Mouse (Mus musculus): Measurements from ENCODE around the gene Dpf3. TPM values are rescaled to one million over a fixed set of nuclear protein-coding genes. Genes with fewer than 3 reads are reported as not detected.
A peak's percentile ranks its signal among the peaks of the same experiment; 100 is the strongest.

The Dpf3 gene
- 23.2 and 25.1 TPM in 2 replicates for polyA plus RNA-seq (2014; fragmentation: Nextera tagmentation; extraction: Ambion mirVana)

DNA sequence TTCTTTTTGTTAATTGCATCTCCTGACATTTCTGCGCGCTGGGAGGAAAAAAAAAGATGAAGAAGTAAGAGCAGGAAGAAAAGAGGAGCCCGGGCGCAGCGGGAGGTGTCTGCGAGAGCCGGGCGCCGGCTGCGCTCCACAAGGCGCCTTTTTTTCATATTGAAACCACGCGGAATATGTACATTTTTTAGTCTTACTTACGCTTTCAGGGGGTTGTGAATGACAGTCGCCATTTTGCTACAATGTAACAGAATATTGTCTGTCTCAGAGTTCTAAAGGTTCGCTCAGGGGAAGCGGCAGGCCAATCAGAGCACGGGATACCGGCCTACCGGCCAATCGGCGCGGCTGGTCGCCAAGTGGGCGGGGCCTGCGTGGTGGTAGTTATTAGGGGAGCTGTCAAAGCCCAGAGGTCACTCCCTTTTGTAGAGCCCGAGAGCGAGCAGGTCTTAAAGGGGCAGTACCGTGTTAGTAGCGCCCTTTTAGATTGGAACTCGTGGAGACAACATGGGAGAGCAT is at the start of gene Dpf3:
TSS of gene Dpf3 (minus strand) at position 241 of the 516 bp plus-strand sequence.
- Histone ChIP-seq H3K4me3 (ENCODE audit: control insufficient read depth in 1 of 2, insufficient read depth in 1 of 2, low read depth in 1 of 2, low read length in 2 of 2) (peak within 1 kb of the TSS; percentile 80 to 98), H3K27ac (replicated peaks in 1 of 2; ENCODE audit: control insufficient read depth in 1 of 2, insufficient read depth in 1 of 2, low read depth in 2 of 2, low read length in 2 of 2) (peak within 1 kb of the TSS; percentile 88 to 92), H3K27me3 (ENCODE audit: control insufficient read depth, insufficient read depth, low read length) (no peaks in the 10 kb centered on the region), H3K36me3 (ENCODE audit: control insufficient read depth, insufficient read depth, low read length) (no peaks in the 10 kb centered on the region), H3K4me1 (ENCODE audit: control insufficient read depth in 2 of 2, insufficient read depth in 2 of 2, low read length in 2 of 2) (peaks cover 11 to 34% of the 10 kb centered on the region in 2 experiments), H3K4me2 (ENCODE audit: low read length) (peak within 1 kb of the TSS; percentile 80), H3K9me3 (ENCODE audit: control insufficient read depth, low read length) (peaks cover 5% of the 10 kb centered on the region), H3K9ac (ENCODE audit: low read length) (peak within 1 kb of the TSS; percentile 93)
- under 1% methylated on average over 31 of the region's 31 CpGs for WGBS
- ATAC-seq (ENCODE audit: insufficient number of reproducible peaks, insufficient read depth, low FRiP score, low read depth), result peak; percentile 92

DNA sequence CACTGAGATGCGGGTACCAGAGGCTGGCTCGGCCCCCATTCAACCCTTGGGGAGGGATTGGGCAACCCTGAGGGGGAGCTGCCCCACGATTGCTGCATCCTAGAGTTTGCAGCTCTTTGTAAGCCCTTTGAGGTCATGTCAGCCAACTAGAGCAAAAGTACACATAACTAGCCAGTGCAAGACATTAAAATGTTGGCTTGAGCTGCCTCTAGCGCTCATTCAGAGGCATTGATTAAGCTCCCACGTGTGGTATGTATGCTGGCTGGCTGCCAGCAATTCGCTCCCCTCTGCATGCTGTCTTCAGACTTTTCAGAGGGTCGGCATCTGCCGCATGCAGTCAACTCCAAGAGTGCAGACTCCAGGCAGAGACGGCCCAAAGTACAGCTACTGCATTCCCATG is 48.5 kb upstream of the Dpf3 start:
- no peak for ATAC-seq (ENCODE audit: insufficient number of reproducible peaks, insufficient read depth, low FRiP score, low read depth)
- Histone ChIP-seq H3K36me3 (ENCODE audit: control insufficient read depth, insufficient read depth, low read length) (peaks cover 76% of the 10 kb centered on the region), H3K4me2 (ENCODE audit: low read length) (no peak overlapping the region), H3K27me3 (ENCODE audit: control insufficient read depth, insufficient read depth, low read length) (no peaks in the 10 kb centered on the region), H3K9ac (ENCODE audit: low read length) (no peak overlapping the region), H3K4me3 (ENCODE audit: control insufficient read depth in 1 of 2, insufficient read depth in 1 of 2, low read depth in 1 of 2, low read length in 2 of 2) (no peak overlapping the region), H3K4me1 (ENCODE audit: control insufficient read depth in 2 of 2, insufficient read depth in 2 of 2, low read length in 2 of 2) (peaks cover 0 to 6% of the 10 kb centered on the region in 2 experiments; a peak in 1 of 4 replicates), H3K9me3 (ENCODE audit: control insufficient read depth, low read length) (no peaks in the 10 kb centered on the region), H3K27ac (replicated peaks in 1 of 2; ENCODE audit: control insufficient read depth in 1 of 2, insufficient read depth in 1 of 2, low read depth in 2 of 2, low read length in 2 of 2) (no peak overlapping the region)
- 45% methylated on average over 9 of the region's 9 CpGs for WGBS

- H3K9me3 ChIP-seq (ENCODE audit: control insufficient read depth, low read length), result no peaks in the 10 kb centered on the region
- H3K4me3 ChIP-seq (ENCODE audit: control insufficient read depth in 1 of 2, insufficient read depth in 1 of 2, low read depth in 1 of 2, low read length in 2 of 2), result no peak overlapping the region
- no peak overlapping the region for H3K27ac ChIP-seq (replicated peaks in 1 of 2; ENCODE audit: control insufficient read depth in 1 of 2, insufficient read depth in 1 of 2, low read depth in 2 of 2, low read length in 2 of 2)
- no peak overlapping the region for H3K9ac ChIP-seq (ENCODE audit: low read length)
- H3K4me2 ChIP-seq (ENCODE audit: low read length), result no peak overlapping the region
- 83% methylated on average over 11 of the region's 11 CpGs for whole genome bisulfite sequencing
- no peaks in the 10 kb centered on the region for H3K27me3 ChIP-seq (ENCODE audit: control insufficient read depth, insufficient read depth, low read length)
- ATAC-seq (ENCODE audit: insufficient number of reproducible peaks, insufficient read depth, low FRiP score, low read depth), result no peak
- peaks cover 76% of the 10 kb centered on the region for H3K36me3 ChIP-seq (ENCODE audit: control insufficient read depth, insufficient read depth, low read length)
- H3K4me1 ChIP-seq (ENCODE audit: control insufficient read depth in 2 of 2, insufficient read depth in 2 of 2, low read length in 2 of 2), result peaks cover 0 to 6% of the 10 kb centered on the region in 2 experiments; a peak in 1 of 4 replicates
Observed at GRCm38 (mm10) chr12:83535428-83535827, 47.9 kb upstream of the Dpf3 start.

- Histone ChIP-seq H3K27me3 (ENCODE audit: control insufficient read depth, insufficient read depth, low read length) (no peaks in the 10 kb centered on the region), H3K4me1 (ENCODE audit: control insufficient read depth in 2 of 2, insufficient read depth in 2 of 2, low read length in 2 of 2) (peaks cover 0 to 6% of the 10 kb centered on the region in 2 experiments; a peak in 1 of 4 replicates), H3K36me3 (ENCODE audit: control insufficient read depth, insufficient read depth, low read length) (peaks cover 71% of the 10 kb centered on the region), H3K27ac (replicated peaks in 1 of 2; ENCODE audit: control insufficient read depth in 1 of 2, insufficient read depth in 1 of 2, low read depth in 2 of 2, low read length in 2 of 2) (no peak overlapping the region), H3K9me3 (ENCODE audit: control insufficient read depth, low read length) (no peaks in the 10 kb centered on the region), H3K4me3 (ENCODE audit: control insufficient read depth in 1 of 2, insufficient read depth in 1 of 2, low read depth in 1 of 2, low read length in 2 of 2) (no peak overlapping the region), H3K9ac (ENCODE audit: low read length) (no peak overlapping the region), H3K4me2 (ENCODE audit: low read length) (no peak overlapping the region)
- 68% methylated on average over 3 of the region's 3 CpGs for WGBS
- ATAC-seq (ENCODE audit: insufficient number of reproducible peaks, insufficient read depth, low FRiP score, low read depth), result no peak
Observed at GRCm38 (mm10) chr12:83534190-83534589, 46.7 kb upstream of the Dpf3 start.

GRCm38 (mm10) chr12:83532966-83533365 is 45.5 kb upstream of the Dpf3 start:
- H3K4me2 ChIP-seq (ENCODE audit: low read length), result no peak overlapping the region
- H3K27ac ChIP-seq (replicated peaks in 1 of 2; ENCODE audit: control insufficient read depth in 1 of 2, insufficient read depth in 1 of 2, low read depth in 2 of 2, low read length in 2 of 2), result no peak overlapping the region
- no peak for ATAC-seq (ENCODE audit: insufficient number of reproducible peaks, insufficient read depth, low FRiP score, low read depth)
- no peak overlapping the region for H3K9ac ChIP-seq (ENCODE audit: low read length)
- H3K36me3 ChIP-seq (ENCODE audit: control insufficient read depth, insufficient read depth, low read length), result peaks cover 61% of the 10 kb centered on the region
- 64% methylated on average over 3 of the region's 3 CpGs for WGBS
- H3K4me1 ChIP-seq (ENCODE audit: control insufficient read depth in 2 of 2, insufficient read depth in 2 of 2, low read length in 2 of 2), result peaks cover 0 to 6% of the 10 kb centered on the region in 2 experiments; a peak in 1 of 4 replicates
- no peak overlapping the region for H3K4me3 ChIP-seq (ENCODE audit: control insufficient read depth in 1 of 2, insufficient read depth in 1 of 2, low read depth in 1 of 2, low read length in 2 of 2)
- no peaks in the 10 kb centered on the region for H3K27me3 ChIP-seq (ENCODE audit: control insufficient read depth, insufficient read depth, low read length)
- H3K9me3 ChIP-seq (ENCODE audit: control insufficient read depth, low read length), result no peaks in the 10 kb centered on the region

DNA sequence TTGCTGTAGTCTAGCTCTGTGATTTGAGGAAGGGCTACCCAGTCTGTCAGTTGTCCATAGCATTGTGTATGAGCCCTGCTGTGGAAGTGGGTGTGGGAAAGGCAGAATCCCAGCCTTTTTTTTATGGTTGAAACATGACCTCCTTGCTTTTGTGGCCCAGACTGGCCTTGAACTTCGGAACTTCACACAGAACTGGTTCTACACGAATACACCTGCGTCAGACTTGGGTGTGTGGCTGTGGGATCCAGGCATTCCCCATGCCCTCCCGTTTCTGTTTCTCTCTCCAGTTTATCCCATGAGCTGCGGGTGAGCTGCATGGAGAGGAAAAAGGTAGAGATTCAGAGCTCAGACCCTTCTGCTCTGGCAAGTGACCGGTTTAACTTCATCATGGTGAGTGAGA is 44.5 kb upstream of the Dpf3 start:
- Histone ChIP-seq H3K4me3 (ENCODE audit: control insufficient read depth in 1 of 2, insufficient read depth in 1 of 2, low read depth in 1 of 2, low read length in 2 of 2) (no peak overlapping the region), H3K36me3 (ENCODE audit: control insufficient read depth, insufficient read depth, low read length) (peaks cover 57% of the 10 kb centered on the region), H3K27me3 (ENCODE audit: control insufficient read depth, insufficient read depth, low read length) (no peaks in the 10 kb centered on the region), H3K9me3 (ENCODE audit: control insufficient read depth, low read length) (no peaks in the 10 kb centered on the region), H3K4me1 (ENCODE audit: control insufficient read depth in 2 of 2, insufficient read depth in 2 of 2, low read length in 2 of 2) (peaks cover 0 to 8% of the 10 kb centered on the region in 2 experiments; a peak in 1 of 4 replicates), H3K27ac (replicated peaks in 1 of 2; ENCODE audit: control insufficient read depth in 1 of 2, insufficient read depth in 1 of 2, low read depth in 2 of 2, low read length in 2 of 2) (no peak overlapping the region), H3K4me2 (ENCODE audit: low read length) (no peak overlapping the region), H3K9ac (ENCODE audit: low read length) (no peak overlapping the region)
- 87% methylated on average over 6 of the region's 6 CpGs for WGBS
- no peak for ATAC-seq (ENCODE audit: insufficient number of reproducible peaks, insufficient read depth, low FRiP score, low read depth)

- H3K36me3 ChIP-seq (ENCODE audit: control insufficient read depth, insufficient read depth, low read length), result peaks cover 37% of the 10 kb centered on the region
- ATAC-seq (ENCODE audit: insufficient number of reproducible peaks, insufficient read depth, low FRiP score, low read depth), result no peak
- WGBS, result 77% methylated on average over 5 of the region's 5 CpGs
Observed at GRCm38 (mm10) chr12:83528665-83529064, 41.1 kb upstream of the Dpf3 start.

DNA sequence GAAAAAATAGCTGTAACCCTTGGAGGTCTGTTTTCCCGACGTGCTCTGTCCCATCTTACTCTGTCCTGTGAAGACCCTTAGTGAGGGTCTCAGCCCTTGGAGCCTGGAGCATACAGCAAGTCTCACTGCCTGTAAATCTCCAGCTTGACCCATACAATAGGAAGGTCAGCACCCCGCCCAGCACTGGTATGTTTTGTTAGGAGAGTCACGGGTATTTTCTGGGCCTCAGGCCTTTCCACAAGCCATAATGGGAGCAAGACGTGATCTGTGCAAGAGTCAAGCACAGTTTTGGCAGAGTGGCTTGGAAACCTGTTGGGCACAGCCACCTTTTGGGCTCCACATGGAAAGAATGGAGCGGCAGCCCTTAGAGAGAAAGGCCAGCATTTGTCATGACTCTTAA is 40.3 kb upstream of the Dpf3 start:
- Histone ChIP-seq H3K4me3 (ENCODE audit: control insufficient read depth in 1 of 2, insufficient read depth in 1 of 2, low read depth in 1 of 2, low read length in 2 of 2) (no peak overlapping the region), H3K27ac (replicated peaks in 1 of 2; ENCODE audit: control insufficient read depth in 1 of 2, insufficient read depth in 1 of 2, low read depth in 2 of 2, low read length in 2 of 2) (no peak overlapping the region), H3K4me1 (ENCODE audit: control insufficient read depth in 2 of 2, insufficient read depth in 2 of 2, low read length in 2 of 2) (peaks cover 12 to 19% of the 10 kb centered on the region in 2 experiments), H3K9ac (ENCODE audit: low read length) (no peak overlapping the region), H3K36me3 (ENCODE audit: control insufficient read depth, insufficient read depth, low read length) (peaks cover 29% of the 10 kb centered on the region), H3K9me3 (ENCODE audit: control insufficient read depth, low read length) (no peaks in the 10 kb centered on the region), H3K27me3 (ENCODE audit: control insufficient read depth, insufficient read depth, low read length) (no peaks in the 10 kb centered on the region), H3K4me2 (ENCODE audit: low read length) (no peak overlapping the region)
- 79% methylated on average over 6 of the region's 6 CpGs for WGBS
- no peak for ATAC-seq (ENCODE audit: insufficient number of reproducible peaks, insufficient read depth, low FRiP score, low read depth)

More at GRCm38 (mm10) chr12:83528665-83529064, 41.1 kb upstream of the Dpf3 start:
- H3K27ac ChIP-seq (replicated peaks in 1 of 2; ENCODE audit: control insufficient read depth in 1 of 2, insufficient read depth in 1 of 2, low read depth in 2 of 2, low read length in 2 of 2), result no peak overlapping the region
- no peak overlapping the region for H3K9ac ChIP-seq (ENCODE audit: low read length)
- H3K4me3 ChIP-seq (ENCODE audit: control insufficient read depth in 1 of 2, insufficient read depth in 1 of 2, low read depth in 1 of 2, low read length in 2 of 2), result no peak overlapping the region
- no peaks in the 10 kb centered on the region for H3K9me3 ChIP-seq (ENCODE audit: control insufficient read depth, low read length)
- no peak overlapping the region for H3K4me2 ChIP-seq (ENCODE audit: low read length)
- H3K4me1 ChIP-seq (ENCODE audit: control insufficient read depth in 2 of 2, insufficient read depth in 2 of 2, low read length in 2 of 2), result peaks cover 12 to 19% of the 10 kb centered on the region in 2 experiments
- H3K27me3 ChIP-seq (ENCODE audit: control insufficient read depth, insufficient read depth, low read length), result no peaks in the 10 kb centered on the region
